Mouse (Mus musculus): Measurements from ENCODE around the gene Rflnb.

DNA sequence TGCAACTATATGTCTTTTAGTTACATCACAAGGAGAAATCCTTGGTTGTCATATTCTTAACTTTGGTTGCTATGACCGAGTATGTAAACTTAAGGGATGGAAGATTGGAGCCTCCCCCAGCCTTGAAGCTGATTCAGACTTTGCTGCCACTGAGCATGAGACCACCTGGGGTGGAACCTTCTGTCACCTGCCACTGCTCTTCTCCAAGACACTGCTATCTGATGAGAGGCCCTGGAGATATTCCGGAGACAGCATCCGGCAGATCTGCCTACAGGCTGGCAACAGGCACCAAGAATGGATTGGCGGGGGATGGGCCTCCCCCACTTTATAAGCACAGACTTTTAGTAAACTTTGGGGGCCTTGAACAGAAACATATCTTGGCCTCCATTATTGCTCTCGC is 24.9 kb upstream of the Rflnb start:
- TF ChIP-seq CTCF (IDR thresholded peaks at IDR 0.05) (no peak), EP300 (IDR thresholded peaks at IDR 0.05) (no peak)

Data from lung, postnatal 0 days (tissue).